Mouse (Mus musculus) mesoderm, embryonic 11.5 days (tissue): ENCODE measurements around the gene Cacna2d2.
A peak's percentile ranks its signal among the peaks of the same experiment; 100 is the strongest.

Experiments used
- DNase-seq: peaks from one replicate; pipeline ENCODE4 v3.0.0-alpha.2; 2012; ENCODE audit warnings: low read depth, low spot score

Gene Cacna2d2

GRCm38 (mm10) chr9:107541005-107541404 is 141.6 kb downstream of the Cacna2d2 start:
- no peak for DNase-seq

GRCm38 (mm10) chr9:107541474-107542351 is 142.3 kb downstream of the Cacna2d2 start, which contains the start of the genes Cyb561d2 and Nprl2:
TSS of gene Cyb561d2 (minus strand) at chr9:107542193.
TSS of gene Nprl2 (plus strand) at chr9:107542226.
- DNase-seq, result peak; percentile 95

GRCm38 (mm10) chr9:107542352-107542686 is 142.9 kb downstream of the Cacna2d2 start:
- DNase-seq, result no peak

DNA sequence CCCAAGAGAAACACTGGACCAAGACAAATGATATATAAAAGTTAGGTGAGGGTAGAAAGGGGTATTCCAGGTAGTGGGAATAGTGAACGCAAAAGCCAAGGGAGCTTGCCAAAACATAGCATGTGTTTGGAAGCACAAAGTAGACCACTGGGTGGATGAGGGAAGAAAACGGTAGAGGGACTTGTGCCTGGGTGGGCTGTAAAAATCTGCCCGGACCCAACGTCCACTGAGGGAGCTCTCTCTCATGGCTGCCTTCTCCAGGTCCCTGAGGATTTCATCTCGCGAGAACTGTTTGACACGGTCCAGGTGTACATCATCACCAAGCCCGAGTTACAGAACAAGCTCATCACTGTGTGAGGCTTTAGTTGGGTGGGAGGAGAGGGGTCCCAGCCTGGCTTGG is 143.3 kb downstream of the Cacna2d2 start:
- DNase-seq, result no peak

- DNase-seq, result no peak
These were observed 143.9 kb downstream of the Cacna2d2 start for GRCm38 (mm10) chr9:107543299-107543698.

GRCm38 (mm10) chr9:107544196-107544700 is 144.8 kb downstream of the Cacna2d2 start:
- no peak for DNase-seq

DNA sequence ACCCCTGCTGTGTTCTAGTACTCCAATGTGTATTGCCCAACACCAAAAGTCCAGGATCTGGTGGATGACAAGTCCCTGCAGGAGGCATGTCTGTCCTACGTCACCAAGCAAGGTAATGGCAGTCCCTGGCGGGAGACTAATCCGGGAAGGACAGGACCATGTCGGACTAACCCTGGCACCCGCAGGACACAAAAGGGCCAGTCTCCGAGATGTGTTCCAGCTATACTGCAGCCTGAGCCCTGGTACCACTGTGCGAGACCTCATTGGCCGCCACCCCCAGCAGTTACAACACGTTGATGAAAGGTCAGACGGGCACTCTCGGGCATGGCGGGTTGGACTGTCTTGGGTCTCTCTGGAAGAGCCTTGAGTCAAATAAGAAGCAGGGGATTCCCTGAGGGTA is 145.3 kb downstream of the Cacna2d2 start:
- no peak for DNase-seq

DNA sequence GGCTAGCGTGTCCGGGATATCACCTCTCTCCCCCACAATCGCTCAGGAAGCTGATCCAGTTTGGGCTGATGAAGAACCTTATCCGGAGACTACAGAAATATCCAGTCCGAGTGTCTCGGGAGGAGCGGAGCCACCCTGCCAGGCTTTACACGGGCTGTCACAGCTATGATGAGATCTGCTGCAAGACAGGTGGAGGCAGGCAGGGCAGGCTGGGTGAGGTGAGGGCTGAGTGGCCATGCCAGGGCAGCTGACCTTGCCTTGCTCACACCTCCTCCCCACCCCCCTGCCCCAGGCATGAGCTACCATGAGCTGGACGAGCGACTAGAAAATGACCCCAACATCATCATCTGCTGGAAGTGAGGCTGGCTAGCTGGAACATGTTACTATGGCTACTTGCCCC is 145.8 kb downstream of the Cacna2d2 start:
- DNase-seq, result no peak

DNA sequence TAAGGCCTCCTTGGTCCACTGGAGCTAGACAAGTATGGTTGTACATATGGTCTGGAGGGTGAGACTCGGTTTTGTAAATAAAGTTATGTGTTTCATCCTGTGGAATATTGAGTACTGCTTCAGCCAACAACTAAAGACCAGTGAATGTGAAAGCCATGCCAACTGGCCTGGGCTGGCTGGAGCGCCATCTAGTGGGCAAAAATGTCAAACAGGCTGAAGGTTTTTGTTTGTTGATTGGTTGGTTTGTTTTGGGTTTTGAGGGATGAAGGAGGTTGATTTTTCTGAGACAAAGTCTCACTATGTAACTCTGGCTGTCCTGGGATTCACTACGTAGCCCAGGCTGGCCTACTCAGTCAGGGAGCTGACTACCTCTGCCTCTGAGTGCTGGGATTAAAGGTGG is 146.2 kb downstream of the Cacna2d2 start:
- DNase-seq, result peak; percentile 79

GRCm38 (mm10) chr9:107547026-107547425 is 147.6 kb downstream of the Cacna2d2 start, which contains the start of gene Zmynd10:
TSS of gene Zmynd10 (plus strand) at chr9:107547298.
- DNase-seq, result peak; percentile 93

- no peak for DNase-seq
These were observed 148.5 kb downstream of the Cacna2d2 start for GRCm38 (mm10) chr9:107547957-107548356.

DNA sequence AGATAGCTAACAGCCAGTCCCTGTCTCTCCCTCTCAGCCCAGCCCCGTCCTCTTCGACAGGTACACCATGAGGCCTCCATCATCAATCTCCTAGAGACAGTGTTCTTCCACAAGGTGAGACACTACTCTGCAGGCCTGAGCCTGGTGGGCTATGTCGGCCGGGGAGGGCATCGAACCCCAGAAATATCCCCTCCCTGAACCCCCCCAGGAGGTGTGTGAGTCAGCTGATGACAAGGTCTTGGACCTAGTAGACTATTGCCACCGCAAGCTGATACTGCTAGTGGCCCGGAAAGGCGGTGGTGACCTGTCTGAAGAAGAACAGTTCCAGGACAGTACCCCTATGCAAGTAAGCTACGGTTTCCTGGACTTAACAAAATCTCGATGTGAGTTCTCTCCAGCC is 149.4 kb downstream of the Cacna2d2 start:
- DNase-seq, result no peak

DNA sequence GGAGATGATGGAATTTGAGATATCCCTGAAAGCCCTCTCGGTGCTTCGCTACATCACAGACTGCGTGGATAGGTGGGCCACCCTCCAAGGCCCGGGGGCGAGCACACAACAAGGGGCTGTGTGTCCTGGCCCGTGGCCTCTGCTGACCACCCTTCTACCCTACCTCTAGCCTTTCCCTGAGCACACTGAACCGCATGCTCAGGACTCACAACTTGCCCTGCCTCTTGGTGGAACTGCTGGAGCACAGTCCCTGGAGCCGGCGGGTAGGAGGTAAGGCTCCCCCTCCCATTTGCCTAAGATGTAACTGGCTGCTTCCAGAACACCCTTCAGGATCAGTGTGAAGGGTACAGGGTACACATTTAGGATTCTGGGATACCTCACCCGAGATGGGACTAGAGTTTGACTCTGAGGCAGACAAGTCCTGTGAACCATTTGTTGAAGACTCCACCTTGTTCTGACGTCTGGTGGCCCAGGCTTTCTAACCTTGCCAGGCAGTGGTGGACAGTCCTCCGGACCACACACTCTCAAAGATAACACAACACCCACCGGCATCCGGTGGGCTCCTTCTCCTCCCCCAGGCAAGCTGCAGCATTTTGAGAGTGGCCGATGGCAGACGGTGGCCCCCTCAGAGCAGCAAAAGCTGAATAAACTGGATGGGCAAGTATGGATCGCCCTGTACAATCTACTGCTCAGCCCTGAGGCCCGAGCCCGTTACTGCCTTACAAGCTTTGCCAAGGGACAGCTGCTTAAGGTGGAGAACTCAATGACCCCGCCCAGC is 150.1 kb downstream of the Cacna2d2 start:
- no peak for DNase-seq

DNA sequence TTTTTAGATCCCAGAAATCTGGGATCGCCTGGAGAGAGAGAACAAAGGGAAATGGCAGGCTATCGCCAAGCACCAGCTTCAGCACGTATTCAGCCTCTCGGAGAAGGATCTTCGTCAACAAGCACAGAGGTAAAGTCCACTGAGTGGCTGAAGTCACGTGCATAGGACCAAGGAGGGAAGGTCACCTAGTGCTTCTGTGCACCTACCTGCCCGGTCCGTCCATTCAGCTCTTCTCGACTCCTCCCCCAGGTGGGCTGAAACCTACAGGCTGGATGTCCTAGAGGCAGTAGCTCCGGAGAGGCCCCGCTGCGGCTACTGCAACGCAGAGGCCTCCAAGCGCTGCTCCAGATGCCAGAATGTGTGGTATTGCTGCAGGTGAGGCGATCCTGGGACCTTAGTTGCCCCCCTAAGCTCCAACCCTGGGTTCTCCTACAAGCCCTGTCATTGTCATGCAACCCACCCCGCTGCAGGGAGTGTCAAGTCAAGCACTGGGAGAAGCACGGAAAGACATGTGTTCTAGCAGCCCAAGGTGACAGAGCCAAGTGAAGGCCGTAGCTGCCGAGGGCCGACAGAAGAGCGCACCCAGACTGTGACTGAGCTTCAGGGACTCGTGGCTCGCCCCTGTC is 151.2 kb downstream of the Cacna2d2 start:
- no peak for DNase-seq

- peak; percentile 68 for DNase-seq
These were observed 151.9 kb downstream of the Cacna2d2 start, which contains the start of gene Rassf1 for GRCm38 (mm10) chr9:107551117-107551889. TSS of gene Rassf1 (plus strand) at chr9:107551555.

DNA sequence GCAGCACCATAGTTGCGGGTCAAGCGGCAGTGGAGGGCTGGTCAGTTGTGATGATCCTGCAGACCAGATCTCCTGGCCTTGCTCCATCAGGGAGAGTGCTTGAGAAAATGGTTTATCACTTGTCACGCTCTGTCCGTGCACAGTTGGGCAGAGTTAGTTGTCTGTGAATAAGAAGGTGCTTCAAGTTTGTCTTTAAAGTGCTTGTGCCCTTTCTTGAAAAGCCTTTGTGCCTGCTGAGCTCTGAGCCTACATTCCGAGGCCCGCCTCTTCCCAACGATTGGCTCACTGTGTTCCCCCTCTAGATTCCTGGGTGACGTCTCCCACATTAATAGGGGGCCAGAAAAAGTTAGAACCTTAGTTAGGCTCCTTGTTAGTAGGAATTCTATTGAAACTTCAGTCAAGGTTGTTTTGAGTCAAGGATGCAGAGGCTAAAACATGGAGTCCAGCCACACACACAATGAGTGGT is 152.5 kb downstream of the Cacna2d2 start:
- no peak for DNase-seq

- no peak for DNase-seq
These were observed 153.4 kb downstream of the Cacna2d2 start for GRCm38 (mm10) chr9:107552690-107553393.

DNA sequence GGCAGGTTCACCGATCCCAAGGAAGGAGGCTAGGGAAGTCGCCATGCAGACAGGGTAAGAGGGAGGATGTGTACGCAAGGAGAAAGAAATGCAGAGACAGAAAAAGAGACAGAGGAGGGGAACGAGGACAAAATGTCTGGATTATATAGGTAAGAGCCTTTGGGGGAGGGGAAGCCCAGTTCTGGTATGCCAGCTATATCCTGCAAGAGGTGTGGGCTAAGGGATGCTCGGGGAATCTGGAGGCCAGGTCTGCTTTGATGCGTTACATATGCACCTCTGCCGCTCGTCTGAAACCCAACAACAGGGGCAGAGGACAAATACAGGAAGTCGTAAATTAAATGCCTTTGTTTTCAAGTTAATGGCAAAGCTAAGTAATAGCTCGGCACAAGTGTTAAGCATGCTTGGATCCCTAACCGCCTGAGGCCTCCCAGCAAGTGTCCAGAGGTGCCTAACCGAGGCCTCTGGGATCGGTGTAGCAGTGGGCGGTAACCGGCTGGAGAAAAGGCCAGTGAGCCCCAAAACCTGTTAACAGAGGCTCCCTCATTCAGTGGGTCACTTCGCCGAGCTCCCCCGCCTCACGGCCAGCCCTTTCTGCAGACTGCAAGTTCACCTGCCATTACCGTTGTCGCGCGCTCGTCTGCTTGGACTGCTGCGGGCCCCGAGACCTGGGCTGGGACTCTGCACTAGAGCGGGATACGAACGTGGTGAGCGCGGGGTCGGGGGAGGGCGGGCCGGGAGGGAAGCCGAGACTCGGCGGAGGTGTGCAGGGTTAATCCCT is 154.3 kb downstream of the Cacna2d2 start:
- no peak for DNase-seq

- peak; percentile 99 for DNase-seq
These were observed 155.0 kb downstream of the Cacna2d2 start for GRCm38 (mm10) chr9:107554319-107554825.
